Mouse (Mus musculus): ENCODE measurements around the gene Wdr83os. TPM values are rescaled to one million over a fixed set of nuclear protein-coding genes. Genes with fewer than 3 reads are reported as not detected.

Gene Wdr83os
- 56.0 and 58.2 TPM in 2 replicates for polyA plus RNA-seq (2015; fragmentation: Nextera tagmentation; extraction: Ambion mirVana)

DNA sequence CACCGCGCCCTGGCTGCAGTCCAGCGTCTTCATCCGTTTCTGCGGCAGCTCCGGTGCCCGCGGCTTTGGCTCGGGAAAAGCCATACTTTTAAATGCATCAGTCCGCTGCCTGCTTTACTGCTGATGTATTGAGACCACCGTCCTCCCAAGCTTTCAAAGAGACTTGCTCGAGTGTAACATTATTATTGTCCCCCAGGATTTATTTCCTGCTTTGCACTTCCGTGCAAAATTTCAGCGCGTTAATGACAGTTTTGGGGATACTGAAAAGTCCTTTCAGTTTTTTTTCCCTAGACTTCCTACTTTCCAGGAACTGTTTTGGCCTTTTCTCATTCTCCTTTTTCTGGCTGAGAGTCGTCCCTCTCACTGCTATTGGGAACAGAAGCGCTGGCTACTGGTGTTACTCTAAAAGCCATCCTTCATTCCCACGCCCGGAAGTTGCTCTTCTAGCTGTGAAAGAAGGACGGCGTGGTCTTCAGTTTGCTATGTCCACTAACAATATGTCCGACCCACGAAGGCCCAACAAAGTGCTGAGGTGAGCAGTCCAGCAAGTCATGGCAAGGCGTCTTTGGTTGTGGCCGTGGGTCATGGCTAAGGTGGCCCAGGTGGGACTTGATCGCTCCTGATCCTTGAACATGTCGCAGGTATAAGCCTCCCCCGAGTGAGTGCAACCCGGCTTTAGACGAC, at the start of gene Wdr83os:
Gene Wdr83os (plus strand): TSS at position 209 of the 684 bp plus-strand sequence.
- H3K4me3 ChIP-seq (ENCODE audit: low read depth, low read length): peak within 1 kb of the TSS; percentile 89
- 0% methylated on average over 30 of the region's 30 CpGs for WGBS (ENCODE audit: insufficient replicate concordance)
- peak within 1 kb of the TSS; percentile 92 for H3K4me2 ChIP-seq (ENCODE audit: low read depth, low read length)
- H3K9ac ChIP-seq (ENCODE audit: low read depth, low read length): peak within 1 kb of the TSS; percentile 95
- no peak for ATAC-seq (ENCODE audit: low read depth)
- peaks cover 53% of the 10 kb centered on the region for H3K4me1 ChIP-seq (ENCODE audit: control insufficient read depth, low read depth, low read length)
- H3K27ac ChIP-seq (ENCODE audit: low read length): peak within 1 kb of the TSS; percentile 85
- peaks cover 6% of the 10 kb centered on the region; the same call in 1 of the 2 replicates for H3K36me3 ChIP-seq (ENCODE audit: control insufficient read depth, insufficient read depth)
- H3K27me3 ChIP-seq (ENCODE audit: control insufficient read depth, insufficient read depth, low read depth, low read length): no peaks in the 10 kb centered on the region
- no peaks in the 10 kb centered on the region for H3K9me3 ChIP-seq (replicated peaks; ENCODE audit: control insufficient read depth, low read length)

DNA sequence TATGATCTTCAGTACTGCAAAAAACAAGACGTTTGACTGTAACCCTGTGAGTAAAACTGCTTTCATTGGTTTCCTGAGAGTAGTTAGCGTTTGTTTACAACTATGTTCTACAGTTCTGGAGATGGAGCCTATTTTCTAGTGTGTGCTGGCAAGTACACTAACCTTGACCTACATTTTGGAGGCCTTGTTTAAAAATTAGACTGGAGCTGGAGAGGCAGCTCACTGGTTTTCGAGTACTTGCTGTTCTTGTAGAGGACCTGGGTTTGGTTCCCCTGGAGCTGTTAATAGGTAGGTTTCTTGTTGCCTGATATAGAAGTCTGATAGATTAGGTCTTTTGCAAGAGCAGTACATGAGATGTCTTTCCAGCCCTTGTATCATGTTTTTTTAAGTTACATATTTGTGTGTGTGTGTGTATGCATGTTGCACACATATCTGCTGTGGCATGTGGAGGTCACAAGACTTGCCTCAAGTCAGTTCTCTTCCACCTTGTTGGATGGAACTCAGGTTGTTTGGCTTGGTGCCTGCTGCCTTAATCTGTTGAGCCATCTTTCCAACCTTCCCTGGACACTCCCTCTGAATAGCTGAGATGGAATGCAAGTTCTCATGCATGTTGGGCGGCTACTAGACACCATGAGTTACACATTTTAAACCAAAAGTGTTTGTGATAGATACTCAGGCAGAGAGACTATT, 47.8 kb upstream of the Wdr83os start:
- H3K4me3 ChIP-seq (ENCODE audit: low read depth, low read length): no peak overlapping the region
- H3K4me1 ChIP-seq (ENCODE audit: control insufficient read depth, low read depth, low read length): peaks cover 43% of the 10 kb centered on the region
- no peak overlapping the region for H3K9ac ChIP-seq (ENCODE audit: low read depth, low read length)
- peaks cover 38% of the 10 kb centered on the region for H3K36me3 ChIP-seq (ENCODE audit: control insufficient read depth, insufficient read depth)
- peak overlapping the region; percentile 4; the same call in 1 of the 2 replicates for H3K27ac ChIP-seq (ENCODE audit: low read length)
- WGBS (ENCODE audit: insufficient replicate concordance): 59% methylated on average over 4 of the region's 4 CpGs
- H3K27me3 ChIP-seq (ENCODE audit: control insufficient read depth, insufficient read depth, low read depth, low read length): no peaks in the 10 kb centered on the region
- no peaks in the 10 kb centered on the region for H3K9me3 ChIP-seq (replicated peaks; ENCODE audit: control insufficient read depth, low read length)
- H3K4me2 ChIP-seq (ENCODE audit: low read depth, low read length): no peak overlapping the region
- no peak for ATAC-seq (ENCODE audit: low read depth)

- Histone ChIP-seq H3K36me3 (ENCODE audit: control insufficient read depth, insufficient read depth) (peaks cover 38% of the 10 kb centered on the region), H3K4me3 (ENCODE audit: low read depth, low read length) (no peak overlapping the region), H3K27me3 (ENCODE audit: control insufficient read depth, insufficient read depth, low read depth, low read length) (no peaks in the 10 kb centered on the region), H3K4me1 (ENCODE audit: control insufficient read depth, low read depth, low read length) (peaks cover 42% of the 10 kb centered on the region), H3K9ac (ENCODE audit: low read depth, low read length) (no peak overlapping the region), H3K27ac (ENCODE audit: low read length) (no peak overlapping the region), H3K4me2 (ENCODE audit: low read depth, low read length) (no peak overlapping the region), H3K9me3 (replicated peaks; ENCODE audit: control insufficient read depth, low read length) (no peaks in the 10 kb centered on the region)
- ATAC-seq (ENCODE audit: low read depth): no peak
- 46% methylated on average over 1 of the region's 1 CpGs for WGBS (ENCODE audit: insufficient replicate concordance)
Measured at GRCm38 (mm10) chr8:85033867-85034266, 46.7 kb upstream of the Wdr83os start.

- Histone ChIP-seq H3K27me3 (ENCODE audit: control insufficient read depth, insufficient read depth, low read depth, low read length) (no peaks in the 10 kb centered on the region), H3K27ac (ENCODE audit: low read length) (peak overlapping the region; percentile 97), H3K4me3 (ENCODE audit: low read depth, low read length) (peak overlapping the region; percentile 76), H3K9ac (ENCODE audit: low read depth, low read length) (peak overlapping the region; percentile 82), H3K36me3 (ENCODE audit: control insufficient read depth, insufficient read depth) (peaks cover 32% of the 10 kb centered on the region), H3K4me1 (ENCODE audit: control insufficient read depth, low read depth, low read length) (peaks cover 46% of the 10 kb centered on the region), H3K9me3 (replicated peaks; ENCODE audit: control insufficient read depth, low read length) (no peaks in the 10 kb centered on the region), H3K4me2 (ENCODE audit: low read depth, low read length) (peak overlapping the region; percentile 90)
- WGBS (ENCODE audit: insufficient replicate concordance): under 1% methylated on average over 13 of the region's 13 CpGs
- ATAC-seq (ENCODE audit: low read depth): no peak
Measured at GRCm38 (mm10) chr8:85034764-85035163, 45.8 kb upstream of the Wdr83os start.

DNA sequence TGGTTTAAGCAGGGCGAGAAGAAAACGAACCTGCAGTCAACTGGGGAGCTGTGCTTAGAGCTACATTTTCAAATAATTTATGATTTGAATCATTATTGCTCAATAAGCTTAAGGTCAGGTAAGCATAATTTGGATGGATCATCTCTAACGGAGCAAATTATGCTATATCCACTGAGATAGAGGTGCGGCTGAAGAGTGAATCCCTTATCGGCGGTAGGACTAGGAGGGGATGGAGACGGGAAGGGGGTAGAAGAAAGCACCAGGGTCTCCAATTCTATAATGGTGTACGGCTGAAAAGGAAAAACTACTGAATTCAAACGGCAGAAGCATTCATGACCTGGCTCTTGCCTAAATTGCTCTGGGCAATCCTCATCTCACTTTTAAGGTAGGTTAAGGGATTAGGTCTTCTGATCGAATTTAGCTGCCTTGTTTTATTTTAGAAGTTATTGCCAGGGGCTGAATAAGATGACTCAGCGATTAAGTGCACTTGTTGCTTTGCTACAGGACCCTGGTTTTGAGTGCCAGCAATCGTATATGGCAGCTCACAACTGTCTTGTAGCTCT, 45.3 kb upstream of the Wdr83os start:
- WGBS (ENCODE audit: insufficient replicate concordance): 2% methylated on average over 12 of the region's 12 CpGs
- H3K9ac ChIP-seq (ENCODE audit: low read depth, low read length): peak overlapping the region; percentile 82
- peaks cover 48% of the 10 kb centered on the region for H3K4me1 ChIP-seq (ENCODE audit: control insufficient read depth, low read depth, low read length)
- peaks cover 32% of the 10 kb centered on the region for H3K36me3 ChIP-seq (ENCODE audit: control insufficient read depth, insufficient read depth)
- H3K4me2 ChIP-seq (ENCODE audit: low read depth, low read length): peak overlapping the region; percentile 90
- ATAC-seq (ENCODE audit: low read depth): no peak
- H3K4me3 ChIP-seq (ENCODE audit: low read depth, low read length): peak overlapping the region; percentile 76
- peak overlapping the region; percentile 97 for H3K27ac ChIP-seq (ENCODE audit: low read length)
- no peaks in the 10 kb centered on the region for H3K9me3 ChIP-seq (replicated peaks; ENCODE audit: control insufficient read depth, low read length)
- no peaks in the 10 kb centered on the region for H3K27me3 ChIP-seq (ENCODE audit: control insufficient read depth, insufficient read depth, low read depth, low read length)

- under 1% methylated on average over 15 of the region's 15 CpGs for WGBS (ENCODE audit: insufficient replicate concordance)
- H3K9me3 ChIP-seq (replicated peaks; ENCODE audit: control insufficient read depth, low read length): no peaks in the 10 kb centered on the region
- H3K4me2 ChIP-seq (ENCODE audit: low read depth, low read length): peak overlapping the region; percentile 90
- peak overlapping the region; percentile 97 for H3K27ac ChIP-seq (ENCODE audit: low read length)
- no peaks in the 10 kb centered on the region for H3K27me3 ChIP-seq (ENCODE audit: control insufficient read depth, insufficient read depth, low read depth, low read length)
- peak; percentile 16; the same call in 1 of the 2 replicates for ATAC-seq (ENCODE audit: low read depth)
- H3K36me3 ChIP-seq (ENCODE audit: control insufficient read depth, insufficient read depth): peaks cover 33% of the 10 kb centered on the region
- peak overlapping the region; percentile 82 for H3K9ac ChIP-seq (ENCODE audit: low read depth, low read length)
- peaks cover 51% of the 10 kb centered on the region for H3K4me1 ChIP-seq (ENCODE audit: control insufficient read depth, low read depth, low read length)
- peak overlapping the region; percentile 76 for H3K4me3 ChIP-seq (ENCODE audit: low read depth, low read length)
Measured at GRCm38 (mm10) chr8:85035728-85036310, 44.7 kb upstream of the Wdr83os start.

GRCm38 (mm10) chr8:85036381-85036717, 44.2 kb upstream of the Wdr83os start:
- peak overlapping the region; percentile 90 for H3K4me2 ChIP-seq (ENCODE audit: low read depth, low read length)
- H3K9ac ChIP-seq (ENCODE audit: low read depth, low read length): peak overlapping the region; percentile 82
- H3K36me3 ChIP-seq (ENCODE audit: control insufficient read depth, insufficient read depth): peaks cover 35% of the 10 kb centered on the region
- no peaks in the 10 kb centered on the region for H3K27me3 ChIP-seq (ENCODE audit: control insufficient read depth, insufficient read depth, low read depth, low read length)
- peak; percentile 8 for ATAC-seq (ENCODE audit: low read depth)
- peak overlapping the region; percentile 97 for H3K27ac ChIP-seq (ENCODE audit: low read length)
- peaks cover 53% of the 10 kb centered on the region for H3K4me1 ChIP-seq (ENCODE audit: control insufficient read depth, low read depth, low read length)
- under 1% methylated on average over 9 of the region's 9 CpGs for WGBS (ENCODE audit: insufficient replicate concordance)
- H3K4me3 ChIP-seq (ENCODE audit: low read depth, low read length): peak overlapping the region; percentile 76
- no peaks in the 10 kb centered on the region for H3K9me3 ChIP-seq (replicated peaks; ENCODE audit: control insufficient read depth, low read length)

GRCm38 (mm10) chr8:85036718-85037365, 43.7 kb upstream of the Wdr83os start, which contains the start of gene Tnpo2:
Gene Tnpo2 (plus strand): TSS chr8:85036915.
- Histone ChIP-seq H3K27me3 (ENCODE audit: control insufficient read depth, insufficient read depth, low read depth, low read length) (no peaks in the 10 kb centered on the region), H3K36me3 (ENCODE audit: control insufficient read depth, insufficient read depth) (peaks cover 33% of the 10 kb centered on the region), H3K4me3 (ENCODE audit: low read depth, low read length) (peak within 1 kb of the TSS; percentile 76), H3K9me3 (replicated peaks; ENCODE audit: control insufficient read depth, low read length) (no peaks in the 10 kb centered on the region), H3K27ac (ENCODE audit: low read length) (peak within 1 kb of the TSS; percentile 97), H3K4me1 (ENCODE audit: control insufficient read depth, low read depth, low read length) (peaks cover 53% of the 10 kb centered on the region), H3K9ac (ENCODE audit: low read depth, low read length) (peak within 1 kb of the TSS; percentile 90), H3K4me2 (ENCODE audit: low read depth, low read length) (peak within 1 kb of the TSS; percentile 90)
- peak; percentile 91 for ATAC-seq (ENCODE audit: low read depth)
- under 1% methylated on average over 58 of the region's 59 CpGs for WGBS (ENCODE audit: insufficient replicate concordance)
